Mouse (Mus musculus): ENCODE measurements at regions not wholly inside any gene's neighbourhood (a gene's known extent, or its start where the extent isn't known, plus 50 kb on each side); places are given as distances from the start of the nearest gene placed in this dataset.
A peak's percentile ranks its signal among the peaks of the same experiment; 100 is the strongest.
"Not testable (repeated sequence)": the region's sequence is repeated elsewhere in the genome, so short reads cannot be mapped to it uniquely, and the experiment has no call there.

GRCm38 (mm10) chr6:31838588-31838987 lies 211.5 kb upstream of the 1700012A03Rik start:
- H3K4me3 ChIP-seq: no peak overlapping the region
- no peak overlapping the region for H3K4me2 ChIP-seq (replicated peaks)
- peaks cover 11% of the 10 kb centered on the region for H3K4me1 ChIP-seq
- no peak overlapping the region for H3K9ac ChIP-seq
- H3K27me3 ChIP-seq: no peaks in the 10 kb centered on the region
- WGBS: 36% methylated on average over 1 of the region's 1 CpGs
- no peak for ATAC-seq (ENCODE audit: low FRiP score)
- no peak overlapping the region for H3K27ac ChIP-seq
- no peaks in the 10 kb centered on the region for H3K36me3 ChIP-seq
- H3K9me3 ChIP-seq (replicated peaks): no peaks in the 10 kb centered on the region

GRCm38 (mm10) chr6:31835795-31836194 lies 214.3 kb upstream of the 1700012A03Rik start:
- no peak overlapping the region for H3K9ac ChIP-seq
- no peaks in the 10 kb centered on the region for H3K27me3 ChIP-seq
- no peak overlapping the region for H3K4me2 ChIP-seq (replicated peaks)
- H3K36me3 ChIP-seq: no peaks in the 10 kb centered on the region
- no peak overlapping the region for H3K27ac ChIP-seq
- peaks cover 11% of the 10 kb centered on the region for H3K4me1 ChIP-seq
- no peaks in the 10 kb centered on the region for H3K9me3 ChIP-seq (replicated peaks)
- no peak for ATAC-seq (ENCODE audit: low FRiP score)
- H3K4me3 ChIP-seq: no peak overlapping the region

- Histone ChIP-seq H3K27ac (peak overlapping the region; percentile 49; the same call in 1 of the 2 replicates), H3K36me3 (no peaks in the 10 kb centered on the region), H3K4me1 (peaks cover 11% of the 10 kb centered on the region), H3K9me3 (replicated peaks) (no peaks in the 10 kb centered on the region), H3K4me3 (no peak overlapping the region), H3K4me2 (replicated peaks) (no peak overlapping the region; the same call in 1 of the 2 replicates), H3K27me3 (no peaks in the 10 kb centered on the region), H3K9ac (no peak overlapping the region)
- ATAC-seq (ENCODE audit: low FRiP score): peak; percentile 73
- WGBS: 7% methylated on average over 3 of the region's 4 CpGs
Measured at GRCm38 (mm10) chr6:31834503-31834902, 215.5 kb upstream of the 1700012A03Rik start.

- Histone ChIP-seq H3K4me2 (replicated peaks) (no peak overlapping the region), H3K4me3 (no peak overlapping the region), H3K9ac (no peak overlapping the region), H3K27ac (no peak overlapping the region), H3K4me1 (peaks cover 11% of the 10 kb centered on the region), H3K36me3 (no peaks in the 10 kb centered on the region), H3K9me3 (replicated peaks) (no peaks in the 10 kb centered on the region), H3K27me3 (no peaks in the 10 kb centered on the region)
- no peak for ATAC-seq (ENCODE audit: low FRiP score)
- WGBS: 71% methylated on average over 11 of the region's 11 CpGs
Measured at GRCm38 (mm10) chr6:31830610-31831009, 219.4 kb upstream of the 1700012A03Rik start.

- Histone ChIP-seq H3K27ac (no peak overlapping the region), H3K4me2 (replicated peaks) (no peak overlapping the region), H3K9me3 (replicated peaks) (no peaks in the 10 kb centered on the region), H3K4me1 (no peaks in the 10 kb centered on the region; the same call in 1 of the 2 replicates), H3K9ac (no peak overlapping the region), H3K27me3 (no peaks in the 10 kb centered on the region), H3K36me3 (no peaks in the 10 kb centered on the region), H3K4me3 (no peak overlapping the region)
- 84% methylated on average over 5 of the region's 5 CpGs for WGBS
- no peak for ATAC-seq (ENCODE audit: low FRiP score)
Measured at GRCm38 (mm10) chr6:31823616-31824015, 226.4 kb upstream of the 1700012A03Rik start.

- H3K4me1 ChIP-seq: no peaks in the 10 kb centered on the region; the same call in 1 of the 2 replicates
- 85% methylated on average over 9 of the region's 9 CpGs for WGBS
- ATAC-seq (ENCODE audit: low FRiP score): no peak
- no peak overlapping the region for H3K27ac ChIP-seq
- H3K9me3 ChIP-seq (replicated peaks): no peaks in the 10 kb centered on the region
- no peak overlapping the region for H3K4me3 ChIP-seq
- H3K9ac ChIP-seq: no peak overlapping the region
- H3K4me2 ChIP-seq (replicated peaks): no peak overlapping the region
- H3K36me3 ChIP-seq: no peaks in the 10 kb centered on the region
- no peaks in the 10 kb centered on the region for H3K27me3 ChIP-seq
Measured at GRCm38 (mm10) chr6:31822186-31823085, 227.6 kb upstream of the 1700012A03Rik start.

GRCm38 (mm10) chr6:31821621-31822020 lies 228.4 kb upstream of the 1700012A03Rik start:
- no peaks in the 10 kb centered on the region for H3K27me3 ChIP-seq
- no peak overlapping the region for H3K4me3 ChIP-seq
- H3K36me3 ChIP-seq: no peaks in the 10 kb centered on the region
- H3K9ac ChIP-seq: no peak overlapping the region
- H3K4me2 ChIP-seq (replicated peaks): no peak overlapping the region
- H3K27ac ChIP-seq: no peak overlapping the region
- no peak for ATAC-seq (ENCODE audit: low FRiP score)
- WGBS: 48% methylated on average over 7 of the region's 7 CpGs
- H3K4me1 ChIP-seq: no peaks in the 10 kb centered on the region; the same call in 1 of the 2 replicates
- no peaks in the 10 kb centered on the region for H3K9me3 ChIP-seq (replicated peaks)

GRCm38 (mm10) chr6:31817640-31818039 lies 232.4 kb upstream of the 1700012A03Rik start:
- Histone ChIP-seq H3K36me3 (no peaks in the 10 kb centered on the region), H3K4me1 (no peaks in the 10 kb centered on the region; the same call in 1 of the 2 replicates), H3K4me2 (replicated peaks) (no peak overlapping the region), H3K9me3 (replicated peaks) (no peaks in the 10 kb centered on the region), H3K4me3 (no peak overlapping the region), H3K9ac (no peak overlapping the region), H3K27me3 (no peaks in the 10 kb centered on the region), H3K27ac (no peak overlapping the region)
- 97% methylated on average over 1 of the region's 1 CpGs for WGBS
- ATAC-seq (ENCODE audit: low FRiP score): no peak

GRCm38 (mm10) chr6:31811890-31812289 lies 238.2 kb upstream of the 1700012A03Rik start:
- Histone ChIP-seq H3K27ac (no peak overlapping the region), H3K36me3 (no peaks in the 10 kb centered on the region), H3K4me3 (no peak overlapping the region), H3K9ac (no peak overlapping the region), H3K27me3 (no peaks in the 10 kb centered on the region), H3K4me1 (peaks cover 25% of the 10 kb centered on the region), H3K9me3 (replicated peaks) (no peaks in the 10 kb centered on the region), H3K4me2 (replicated peaks) (no peak overlapping the region)
- ATAC-seq (ENCODE audit: low FRiP score): no peak
- 60% methylated on average over 9 of the region's 9 CpGs for WGBS

- Histone ChIP-seq H3K4me2 (replicated peaks) (no peak overlapping the region), H3K9ac (no peak overlapping the region), H3K4me1 (peaks cover 25% of the 10 kb centered on the region), H3K9me3 (replicated peaks) (no peaks in the 10 kb centered on the region), H3K36me3 (no peaks in the 10 kb centered on the region), H3K27ac (peak overlapping the region; percentile 36), H3K4me3 (no peak overlapping the region), H3K27me3 (no peaks in the 10 kb centered on the region)
- WGBS: 51% methylated on average over 10 of the region's 10 CpGs
- ATAC-seq (ENCODE audit: low FRiP score): peak; percentile 45; the same call in 1 of the 2 replicates
Measured at GRCm38 (mm10) chr6:31810602-31811512, 239.2 kb upstream of the 1700012A03Rik start.

- not testable (repeated sequence) for H3K4me3 ChIP-seq; H3K27ac ChIP-seq; H3K9me3 ChIP-seq (replicated peaks); H3K4me2 ChIP-seq (replicated peaks); H3K27me3 ChIP-seq; H3K4me1 ChIP-seq; H3K9ac ChIP-seq; H3K36me3 ChIP-seq; ATAC-seq (ENCODE audit: low FRiP score)
- WGBS: 70% methylated on average over 6 of the region's 10 CpGs
Measured at GRCm38 (mm10) chr6:31804468-31804867, 240.7 kb upstream of the Podxl start.

GRCm38 (mm10) chr6:31803222-31803621 lies 239.4 kb upstream of the Podxl start:
- not testable (repeated sequence) for ATAC-seq (ENCODE audit: low FRiP score); H3K4me2 ChIP-seq (replicated peaks); H3K4me3 ChIP-seq; H3K27me3 ChIP-seq; H3K4me1 ChIP-seq; H3K27ac ChIP-seq; H3K9ac ChIP-seq; H3K9me3 ChIP-seq (replicated peaks); H3K36me3 ChIP-seq
- WGBS: 79% methylated on average over 13 of the region's 24 CpGs
